Mouse (Mus musculus) stomach, postnatal 0 days (tissue): ENCODE results near the gene Calm3.

Source experiments
- CTCF ChIP-seq: IDR thresholded peaks from 2 replicates; pipeline ENCODE4 v1.5.1; 2016; ENCODE audit warnings: antibody characterized with exemption, low read depth, mild to moderate bottlenecking, moderate library complexity
- EP300 ChIP-seq: optimal IDR thresholded peaks from 2 replicates; pipeline ENCODE3; 2016; ENCODE audit warnings: antibody characterized with exemption

- TF ChIP-seq CTCF (no peak), EP300 (no peak)
These were observed 38.6 kb downstream of the Calm3 start for GRCm38 (mm10) chr7:16885271-16885776.
